Mouse (Mus musculus): ENCODE measurements around the gene Jak1.

GRCm38 (mm10) chr4:101286562-101286961, 21.5 kb upstream of the Jak1 start:
- TF ChIP-seq CTCF (conservative IDR thresholded peaks at IDR 0.05; ENCODE audit: insufficient read depth, insufficient read length, low read depth, low read length) = no peak
- no peak for TF ChIP-seq POLR2A (IDR thresholded peaks at IDR 0.05; ENCODE audit: low read depth, low read length)

All from kidney, adult 2 months (tissue).